Mouse (Mus musculus): ENCODE results near the gene Adrm1. TPM values are rescaled to one million over a fixed set of nuclear protein-coding genes. Genes with fewer than 3 reads are reported as not detected.

Adrm1 gene
- total RNA-seq, 1 experiment, result 196 TPM

DNA sequence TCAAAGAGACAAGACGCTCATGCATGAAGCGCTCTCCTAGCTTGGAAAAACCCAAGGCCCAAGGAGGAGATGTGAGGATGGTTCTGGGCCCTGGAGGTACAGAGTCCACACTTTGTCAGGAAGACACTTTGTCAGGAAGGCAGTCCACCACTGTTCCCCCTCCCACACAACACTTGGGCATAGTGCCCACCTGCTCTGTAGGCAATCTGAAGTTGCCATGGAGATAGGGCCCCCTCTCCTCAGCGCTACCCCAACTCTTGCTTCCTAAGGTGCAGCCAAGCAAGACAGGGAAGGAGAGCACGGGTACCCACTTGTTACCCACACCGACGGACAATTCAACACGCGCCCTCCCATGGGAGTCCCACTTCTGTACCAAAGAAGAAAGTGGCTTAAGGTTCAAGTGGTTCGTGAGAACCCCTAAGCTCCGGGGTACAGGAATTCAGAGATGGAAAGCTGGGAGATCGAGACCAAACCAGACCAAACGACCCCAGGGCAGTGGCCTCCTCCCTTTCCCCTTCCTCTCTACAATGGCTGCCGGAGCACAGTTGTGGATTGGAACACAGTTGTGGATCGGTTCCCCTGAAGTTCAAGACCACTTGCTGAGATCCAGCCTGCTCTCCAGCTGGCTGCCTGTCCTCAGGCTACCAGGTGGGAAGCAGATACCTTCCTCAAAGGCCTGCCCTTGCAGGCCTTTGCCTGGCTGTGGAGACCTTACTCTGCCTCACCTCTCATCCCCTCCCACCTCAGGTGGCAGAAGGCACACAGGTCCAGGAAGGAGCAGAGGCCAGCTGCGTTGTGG, 48.1 kb downstream of the Adrm1 start:
- peak overlapping the region; percentile 80 for H3K27ac ChIP-seq (ENCODE audit: insufficient read depth, low read depth, low read length, poor library complexity, severe bottlenecking)
- H3K4me1 ChIP-seq (ENCODE audit: control insufficient read depth in 2 of 2, insufficient read depth in 2 of 2, low read length in 2 of 2, poor library complexity in 1 of 2), result peaks cover 5 to 73% of the 10 kb centered on the region in 2 experiments; a peak in 3 of 4 replicates
- no peak overlapping the region for H3K9ac ChIP-seq (ENCODE audit: insufficient read depth, low read depth, low read length, poor library complexity, severe bottlenecking)
- H3K9me3 ChIP-seq (ENCODE audit: control insufficient read depth, insufficient read depth, low read depth, low read length), result no peaks in the 10 kb centered on the region
- in situ Hi-C loops (cut with MboI; ENCODE audit: low sequenced_read_pairs in 2 of 2, unreplicated experiment in 2 of 2), result no loop called here
- DNase-seq (ENCODE audit: low read depth, low spot score), result no peak
- peak overlapping the region in 1 of 2 experiments; percentile 3; a peak in 2 of 4 replicates for H3K4me3 ChIP-seq (ENCODE audit: insufficient read depth in 1 of 2, low read depth in 1 of 2, low read length in 2 of 2, poor library complexity in 1 of 2, severe bottlenecking in 1 of 2)
- no peak for TF ChIP-seq ZC3H11A (IDR thresholded peaks at IDR 0.05; ENCODE audit: borderline replicate concordance, low read depth, low read length)
- TF ChIP-seq MAFK (IDR thresholded peaks at IDR 0.05; ENCODE audit: insufficient read depth, low read depth, low read length), result no peak
- no peak for TF ChIP-seq HCFC1 (IDR thresholded peaks at IDR 0.05; ENCODE audit: borderline replicate concordance, insufficient read depth, low read length)
- no peak for TF ChIP-seq ZNF384 (IDR thresholded peaks at IDR 0.05; ENCODE audit: low read depth, low read length)
- no peak for TF ChIP-seq CHD2 (IDR thresholded peaks at IDR 0.05; ENCODE audit: low read depth, low read length)
- H3K36me3 ChIP-seq (ENCODE audit: control insufficient read depth, insufficient read depth, low read length, poor library complexity, severe bottlenecking), result peaks cover 60% of the 10 kb centered on the region; the same call in 1 of the 2 replicates

DNA sequence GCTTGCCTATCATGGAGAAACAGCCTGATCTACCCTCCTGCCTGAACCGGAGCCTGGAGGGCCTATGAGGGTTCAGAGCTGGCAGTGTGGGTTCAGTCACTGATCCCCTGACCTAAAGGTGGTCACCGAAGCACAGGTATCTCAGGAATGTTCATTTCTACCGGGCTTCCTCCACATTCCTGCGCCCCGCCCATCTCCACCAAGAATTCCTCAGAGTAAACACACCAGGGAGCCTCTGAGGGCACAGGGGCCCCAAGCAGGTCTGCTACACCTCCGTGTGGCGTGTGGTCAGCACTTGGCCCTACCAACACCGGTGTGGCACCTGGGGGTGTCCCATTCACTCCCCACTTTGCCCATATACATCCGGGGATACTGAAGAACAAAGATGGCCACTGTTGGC, 48.9 kb downstream of the Adrm1 start:
- no peak for DNase-seq (ENCODE audit: low read depth, low spot score)
- no peak for TF ChIP-seq CHD2 (IDR thresholded peaks at IDR 0.05; ENCODE audit: low read depth, low read length)
- TF ChIP-seq MAFK (IDR thresholded peaks at IDR 0.05; ENCODE audit: insufficient read depth, low read depth, low read length), result no peak
- no peak for TF ChIP-seq HCFC1 (IDR thresholded peaks at IDR 0.05; ENCODE audit: borderline replicate concordance, insufficient read depth, low read length)
- TF ChIP-seq ZNF384 (IDR thresholded peaks at IDR 0.05; ENCODE audit: low read depth, low read length), result no peak
- no peak for TF ChIP-seq ZC3H11A (IDR thresholded peaks at IDR 0.05; ENCODE audit: borderline replicate concordance, low read depth, low read length)
- H3K4me3 ChIP-seq (ENCODE audit: insufficient read depth in 1 of 2, low read depth in 1 of 2, low read length in 2 of 2, poor library complexity in 1 of 2, severe bottlenecking in 1 of 2), result peak overlapping the region in 1 of 2 experiments; percentile 3; a peak in 2 of 4 replicates
- no peaks in the 10 kb centered on the region for H3K9me3 ChIP-seq (ENCODE audit: control insufficient read depth, insufficient read depth, low read depth, low read length)
- peaks cover 58% of the 10 kb centered on the region; the same call in 1 of the 2 replicates for H3K36me3 ChIP-seq (ENCODE audit: control insufficient read depth, insufficient read depth, low read length, poor library complexity, severe bottlenecking)
- H3K4me1 ChIP-seq (ENCODE audit: control insufficient read depth in 2 of 2, insufficient read depth in 2 of 2, low read length in 2 of 2, poor library complexity in 1 of 2), result peaks cover 5 to 68% of the 10 kb centered on the region in 2 experiments; a peak in 3 of 4 replicates
- H3K9ac ChIP-seq (ENCODE audit: insufficient read depth, low read depth, low read length, poor library complexity, severe bottlenecking), result peak overlapping the region; percentile 62
- in situ Hi-C loops (cut with MboI; ENCODE audit: low sequenced_read_pairs in 2 of 2, unreplicated experiment in 2 of 2), result no loop called here
- H3K27ac ChIP-seq (ENCODE audit: insufficient read depth, low read depth, low read length, poor library complexity, severe bottlenecking), result peak overlapping the region; percentile 80

DNA sequence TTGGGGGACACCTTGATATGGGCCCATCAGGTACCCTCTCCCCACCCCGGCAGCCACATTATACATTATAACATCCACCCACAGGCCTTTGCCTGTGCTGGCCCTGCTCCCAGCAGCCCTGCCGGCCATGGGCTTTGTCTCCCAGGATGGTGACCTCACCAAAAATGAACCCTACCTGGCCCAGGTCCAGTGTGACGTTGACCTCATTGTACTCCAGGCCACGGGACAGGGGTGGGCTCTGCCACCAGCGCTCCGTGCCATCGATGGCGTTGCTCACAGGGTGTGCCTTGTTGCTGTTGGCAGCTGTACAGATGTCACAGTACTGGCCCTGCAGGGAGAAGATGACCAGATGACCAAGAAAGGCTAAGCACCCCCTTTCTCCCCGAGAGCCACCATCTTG, 49.8 kb downstream of the Adrm1 start:
- no peak for DNase-seq (ENCODE audit: low read depth, low spot score)
- Histone ChIP-seq H3K9ac (ENCODE audit: insufficient read depth, low read depth, low read length, poor library complexity, severe bottlenecking) (peak overlapping the region; percentile 17; the same call in 1 of the 2 replicates), H3K36me3 (ENCODE audit: control insufficient read depth, insufficient read depth, low read length, poor library complexity, severe bottlenecking) (peaks cover 50% of the 10 kb centered on the region; the same call in 1 of the 2 replicates), H3K27ac (ENCODE audit: insufficient read depth, low read depth, low read length, poor library complexity, severe bottlenecking) (peak overlapping the region; percentile 9; the same call in 1 of the 2 replicates), H3K9me3 (ENCODE audit: control insufficient read depth, insufficient read depth, low read depth, low read length) (no peaks in the 10 kb centered on the region), H3K4me3 (ENCODE audit: insufficient read depth in 1 of 2, low read depth in 1 of 2, low read length in 2 of 2, poor library complexity in 1 of 2, severe bottlenecking in 1 of 2) (no peak overlapping the region), H3K4me1 (ENCODE audit: control insufficient read depth in 2 of 2, insufficient read depth in 2 of 2, low read length in 2 of 2, poor library complexity in 1 of 2) (peaks cover 5 to 62% of the 10 kb centered on the region in 2 experiments; a peak in 3 of 4 replicates)
- in situ Hi-C loops (cut with MboI; ENCODE audit: low sequenced_read_pairs in 2 of 2, unreplicated experiment in 2 of 2), result no loop called here
- TF ChIP-seq ZNF384 (IDR thresholded peaks at IDR 0.05; ENCODE audit: low read depth, low read length), result no peak
- TF ChIP-seq MAFK (IDR thresholded peaks at IDR 0.05; ENCODE audit: insufficient read depth, low read depth, low read length), result no peak
- no peak for TF ChIP-seq ZC3H11A (IDR thresholded peaks at IDR 0.05; ENCODE audit: borderline replicate concordance, low read depth, low read length)
- no peak for TF ChIP-seq HCFC1 (IDR thresholded peaks at IDR 0.05; ENCODE audit: borderline replicate concordance, insufficient read depth, low read length)
- TF ChIP-seq CHD2 (IDR thresholded peaks at IDR 0.05; ENCODE audit: low read depth, low read length), result no peak

DNA sequence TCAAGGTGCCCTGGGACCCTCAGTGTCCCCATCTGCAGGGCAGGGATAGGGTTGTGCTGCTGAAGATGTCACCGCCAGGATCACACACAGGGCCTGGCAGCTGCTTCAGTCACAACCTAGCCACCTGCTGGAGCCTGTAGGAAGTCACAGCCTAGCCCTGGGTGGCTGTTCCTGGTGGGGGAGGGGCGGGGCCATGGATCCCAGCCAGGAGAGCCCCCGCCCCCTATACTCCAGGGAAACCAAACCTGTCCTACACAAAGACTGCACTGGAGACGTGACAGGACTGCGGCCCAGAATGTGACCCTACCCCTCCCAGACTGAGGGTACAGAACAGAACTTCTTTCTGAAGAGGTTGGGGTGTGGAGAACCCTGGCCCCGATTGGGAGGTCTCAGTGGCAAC, 51.0 kb downstream of the Adrm1 start:
- H3K27ac ChIP-seq (ENCODE audit: insufficient read depth, low read depth, low read length, poor library complexity, severe bottlenecking), result peak overlapping the region; percentile 39
- in situ Hi-C loops (cut with MboI; ENCODE audit: low sequenced_read_pairs in 2 of 2, unreplicated experiment in 2 of 2), result no loop called here
- TF ChIP-seq HCFC1 (IDR thresholded peaks at IDR 0.05; ENCODE audit: borderline replicate concordance, insufficient read depth, low read length) (no peak), ZC3H11A (IDR thresholded peaks at IDR 0.05; ENCODE audit: borderline replicate concordance, low read depth, low read length) (no peak), ZNF384 (IDR thresholded peaks at IDR 0.05; ENCODE audit: low read depth, low read length) (no peak), MAFK (IDR thresholded peaks at IDR 0.05; ENCODE audit: insufficient read depth, low read depth, low read length) (no peak), CHD2 (IDR thresholded peaks at IDR 0.05; ENCODE audit: low read depth, low read length) (no peak)
- H3K4me1 ChIP-seq (ENCODE audit: control insufficient read depth in 2 of 2, insufficient read depth in 2 of 2, low read length in 2 of 2, poor library complexity in 1 of 2), result peaks cover 9 to 60% of the 10 kb centered on the region in 2 experiments; a peak in 3 of 4 replicates
- peak overlapping the region; percentile 28; the same call in 1 of the 2 replicates for H3K9ac ChIP-seq (ENCODE audit: insufficient read depth, low read depth, low read length, poor library complexity, severe bottlenecking)
- no peaks in the 10 kb centered on the region for H3K9me3 ChIP-seq (ENCODE audit: control insufficient read depth, insufficient read depth, low read depth, low read length)
- peak overlapping the region in 1 of 2 experiments; percentile 15; a peak in 1 of 4 replicates for H3K4me3 ChIP-seq (ENCODE audit: insufficient read depth in 1 of 2, low read depth in 1 of 2, low read length in 2 of 2, poor library complexity in 1 of 2, severe bottlenecking in 1 of 2)
- peaks cover 48% of the 10 kb centered on the region; the same call in 1 of the 2 replicates for H3K36me3 ChIP-seq (ENCODE audit: control insufficient read depth, insufficient read depth, low read length, poor library complexity, severe bottlenecking)
- peak; percentile 79 for DNase-seq (ENCODE audit: low read depth, low spot score)
